Mouse (Mus musculus) liver, embryonic 14.5 days (tissue): Measurements from ENCODE around the gene Zfand6. TPM values are rescaled to one million over a fixed set of nuclear protein-coding genes. Genes with fewer than 3 reads are reported as not detected.

ENCODE experiments used
- ATAC-seq: fragments of 200-750 bp; cut with Nextera tagmentation; 2 replicates; pipeline ENCODE4 v1.8.0; 2017; ENCODE audit warnings: moderate number of reproducible peaks, mild to moderate bottlenecking, moderate library complexity; ENCODE audit not compliant: insufficient read depth
- DNase-seq, 3 experiments: peaks; one replicate each; pipeline ENCODE4 v3.0.0-alpha.2; 2012 to 2013; ENCODE audit warnings: low read depth in 3 of 3, low spot score in 3 of 3
- H3K27ac ChIP-seq: fragments of 300-500 bp; sonication (generic); 2 replicates; pipeline ENCODE4 v1.5.1; 2014; ENCODE audit warnings: moderate library complexity, mild to moderate bottlenecking, control low read depth, inconsistent platforms
- H3K27me3 ChIP-seq: fragments of 300-500 bp; sonication (generic); 2 replicates; pipeline ENCODE4 v1.6.1; 2014; ENCODE audit warnings: mild to moderate bottlenecking, low read length, moderate library complexity; ENCODE audit not compliant: control insufficient read depth, insufficient read depth
- H3K36me3 ChIP-seq: fragments of 300-500 bp; sonication (generic); replicated peaks from 2 replicates; pipeline ENCODE4 v1.6.1; 2014; ENCODE audit warnings: low read depth; ENCODE audit not compliant: control insufficient read depth, insufficient read depth
- H3K4me1 ChIP-seq, 2 experiments: fragments of 200-500 bp in 1 of 2; fragments of 300-500 bp in 1 of 2; sonication (generic) in 1 of 2; replicated peaks; 2 replicates each; pipeline ENCODE4 v1.6.1; 2012 to 2014; ENCODE audit warnings: antibody characterized with exemption in 1 of 2, inconsistent platforms in 1 of 2, low read length in 1 of 2; ENCODE audit not compliant: control insufficient read depth in 2 of 2, insufficient read depth in 2 of 2
- H3K4me2 ChIP-seq: fragments of 300-500 bp; sonication (generic); 2 replicates; pipeline ENCODE4 v1.6.1; 2014; ENCODE audit warnings: low read depth, mild to moderate bottlenecking, control low read depth, moderate library complexity
- H3K4me3 ChIP-seq, 2 experiments: fragments of 200-500 bp in 1 of 2; fragments of 300-500 bp in 1 of 2; sonication (generic) in 1 of 2; 2 replicates each; pipeline ENCODE4 v1.5.1; 2012 to 2014; ENCODE audit warnings: low read depth in 2 of 2, low read length in 2 of 2, mild to moderate bottlenecking in 2 of 2, control low read depth in 1 of 2, inconsistent platforms in 1 of 2, moderate library complexity in 1 of 2; ENCODE audit not compliant: insufficient read depth in 1 of 2
- H3K9ac ChIP-seq: fragments of 300-500 bp; sonication (generic); replicated peaks from 2 replicates; pipeline ENCODE4 v1.6.1; 2014; ENCODE audit warnings: mild to moderate bottlenecking, control low read depth, moderate library complexity
- H3K9me3 ChIP-seq: fragments of 300-500 bp; sonication (generic); 2 replicates; pipeline ENCODE4 v1.6.1; 2016; ENCODE audit warnings: low read length, mixed read lengths; ENCODE audit not compliant: control insufficient read depth
- CTCF ChIP-seq: IDR thresholded peaks from 2 replicates; pipeline ENCODE4 v1.5.1; 2016; ENCODE audit warnings: antibody characterized with exemption, low read depth, control low read depth
- EP300 ChIP-seq: IDR thresholded peaks from 2 replicates; pipeline ENCODE4 v1.6.1; 2016; ENCODE audit warnings: antibody characterized with exemption, low read depth
- WGBS: fragments of 180-500 bp; shearing (Covaris S2); extraction: QIAGEN DNeasy Blood & Tissue Kit; methylation state at CpG from one replicate; pipeline ENCODE4 v1.1.7; 2014; ENCODE audit not compliant: insufficient replicate concordance; 5-methylcytosine and 5-hydroxymethylcytosine counted together
- polyA plus RNA-seq, 2 experiments: library from polyadenylated mRNA; depleted of rRNA in 1 of 2; stranded (reverse) in 1 of 2; unstranded in 1 of 2; fragments of >200 nt; fragmentation: Nextera tagmentation in 1 of 2; extraction: Ambion mirVana in 1 of 2; gene quantifications; 2 replicates each; pipeline versions ENCODE4 v1.2.1 to v1.2.3; 2012 to 2014

Zfand6 gene
- polyA plus RNA-seq, 2 experiments, result 75.5 to 125 TPM

DNA sequence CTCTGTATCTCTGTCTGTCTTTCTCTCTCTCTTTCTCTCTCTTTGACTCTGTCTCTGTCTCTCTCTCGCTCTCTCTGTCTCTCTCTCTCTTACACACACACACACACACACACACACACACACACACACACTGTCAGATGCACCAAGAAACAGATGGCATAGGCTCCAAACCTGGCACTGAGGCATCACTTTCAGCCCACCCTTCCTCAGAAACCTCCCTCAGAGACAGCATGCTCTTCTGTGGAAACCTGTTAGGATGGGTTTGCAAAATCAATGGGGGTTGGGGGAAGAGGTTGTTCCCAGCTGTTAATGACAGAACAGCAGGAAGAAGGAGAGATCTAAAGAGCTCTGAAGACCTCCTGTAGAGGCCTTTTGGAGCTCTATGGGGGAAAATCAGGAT lies 110.9 kb downstream of the Zfand6 start:
- H3K9ac ChIP-seq, result no peak overlapping the region
- no peak overlapping the region for H3K4me2 ChIP-seq
- H3K27ac ChIP-seq, result no peak overlapping the region
- 40% methylated on average over 1 of the region's 1 CpGs for WGBS
- DNase-seq (no peak), ATAC-seq (no peak)
- no peaks in the 10 kb centered on the region for H3K27me3 ChIP-seq
- H3K9me3 ChIP-seq, result no peaks in the 10 kb centered on the region
- H3K4me1 ChIP-seq, result no peaks in the 10 kb centered on the region
- H3K36me3 ChIP-seq, result no peaks in the 10 kb centered on the region
- TF ChIP-seq EP300 (no peak), CTCF (no peak)
- H3K4me3 ChIP-seq, result no peak overlapping the region

DNA sequence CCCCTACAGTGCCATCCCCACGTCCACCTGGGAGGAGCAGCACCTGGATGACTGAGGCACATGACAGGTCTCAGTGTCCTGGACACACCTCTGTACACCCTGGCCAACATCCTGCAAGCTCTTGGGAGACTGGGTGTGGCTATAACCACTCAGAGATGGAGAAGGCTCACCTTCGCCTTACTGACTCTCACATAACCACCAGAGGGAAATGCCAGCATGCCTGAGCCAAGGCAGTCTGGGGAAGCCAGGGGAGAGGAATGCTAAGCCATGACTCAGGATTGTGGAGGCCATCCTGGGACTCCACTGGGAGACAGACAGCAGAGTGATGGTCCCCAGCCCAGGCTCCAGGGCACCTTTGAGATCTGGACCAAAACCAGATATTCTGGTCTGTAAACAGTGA lies 112.7 kb downstream of the Zfand6 start:
- H3K9me3 ChIP-seq, result no peaks in the 10 kb centered on the region
- no peak overlapping the region for H3K9ac ChIP-seq
- 52% methylated on average over 2 of the region's 2 CpGs for WGBS
- no peak for ATAC-seq
- no peak overlapping the region for H3K27ac ChIP-seq
- DNase-seq, result no peak
- H3K4me3 ChIP-seq, result no peak overlapping the region
- TF ChIP-seq CTCF (no peak), EP300 (no peak)
- no peaks in the 10 kb centered on the region for H3K27me3 ChIP-seq
- no peaks in the 10 kb centered on the region for H3K4me1 ChIP-seq
- no peak overlapping the region for H3K4me2 ChIP-seq
- no peaks in the 10 kb centered on the region for H3K36me3 ChIP-seq

- 55% methylated on average over 6 of the region's 6 CpGs for WGBS
- H3K9me3 ChIP-seq, result no peaks in the 10 kb centered on the region
- no peaks in the 10 kb centered on the region for H3K36me3 ChIP-seq
- H3K4me3 ChIP-seq, result no peak overlapping the region
- H3K4me2 ChIP-seq, result no peak overlapping the region
- H3K4me1 ChIP-seq, result no peaks in the 10 kb centered on the region
- H3K27me3 ChIP-seq, result no peaks in the 10 kb centered on the region
- TF ChIP-seq EP300, result no peak
- no peak for TF ChIP-seq CTCF
- H3K9ac ChIP-seq, result no peak overlapping the region
- ATAC-seq (no peak), DNase-seq (no peak)
- no peak overlapping the region for H3K27ac ChIP-seq
These were observed 123.6 kb downstream of the Zfand6 start for GRCm38 (mm10) chr7:84566200-84566599.

- no peaks in the 10 kb centered on the region for H3K9me3 ChIP-seq
- TF ChIP-seq EP300 (no peak), CTCF (no peak)
- no peaks in the 10 kb centered on the region for H3K36me3 ChIP-seq
- ATAC-seq (no peak), DNase-seq (no peak)
- no peak overlapping the region for H3K4me2 ChIP-seq
- WGBS, result 34% methylated on average over 3 of the region's 3 CpGs
- no peaks in the 10 kb centered on the region for H3K27me3 ChIP-seq
- no peak overlapping the region for H3K4me3 ChIP-seq
- no peak overlapping the region for H3K27ac ChIP-seq
- no peak overlapping the region for H3K9ac ChIP-seq
- H3K4me1 ChIP-seq, result no peaks in the 10 kb centered on the region
These were observed 125.5 kb downstream of the Zfand6 start for GRCm38 (mm10) chr7:84564236-84564635.

Other genes starting within 250 kb of the Zfand6 start
- not detected in 2 replicates for gene Gm2115, start 161.0 kb downstream of the Zfand6 start, polyA plus RNA-seq (2012; rRNA removed)
- 0.01 TPM in 1 of 2 replicates, not detected in the other for gene Gm2115, start 161.0 kb downstream of the Zfand6 start, polyA plus RNA-seq (2014; fragmentation: Nextera tagmentation; extraction: Ambion mirVana)
- gene Fah, start 83.2 kb downstream of the Zfand6 start, polyA plus RNA-seq (2012; rRNA removed), result 23.5 and 28.8 TPM in 2 replicates
- gene Fah, start 83.2 kb downstream of the Zfand6 start, polyA plus RNA-seq (2014; fragmentation: Nextera tagmentation; extraction: Ambion mirVana), result 34.6 and 36.5 TPM in 2 replicates
- gene Olfr291, start 163.6 kb upstream of the Zfand6 start, polyA plus RNA-seq (2012; rRNA removed), result not detected in 2 replicates
- not detected in 2 replicates for gene Olfr291, start 163.6 kb upstream of the Zfand6 start, polyA plus RNA-seq (2014; fragmentation: Nextera tagmentation; extraction: Ambion mirVana)